Mouse (Mus musculus) frontal cortex, postnatal 36 days (tissue): ENCODE measurements at regions not wholly inside any gene's neighbourhood (a gene's known extent, or its start where the extent isn't known, plus 50 kb on each side); places are given as distances from the start of the nearest gene placed in this dataset.

Experiments
- DNase-seq, 2 experiments: peaks; one replicate each; pipeline ENCODE4 v3.0.0; 2022; ENCODE audit warnings: low spot score in 2 of 2

- DNase-seq = no peak
These were observed 169.7 kb upstream of the Serpine2 start for GRCm38 (mm10) chr1:80030635-80031034.

- DNase-seq = no peak
These were observed 169.2 kb upstream of the Serpine2 start for GRCm38 (mm10) chr1:80030224-80030623.

GRCm38 (mm10) chr1:80025863-80026616, 165.1 kb upstream of the Serpine2 start:
- DNase-seq = no peak

GRCm38 (mm10) chr1:80023518-80024095, 162.6 kb upstream of the Serpine2 start:
- no peak for DNase-seq

GRCm38 (mm10) chr1:80021866-80022265, 160.9 kb upstream of the Serpine2 start:
- DNase-seq = no peak

GRCm38 (mm10) chr1:80018391-80019065, 157.5 kb upstream of the Serpine2 start:
- DNase-seq = no peak

GRCm38 (mm10) chr1:80015474-80015873, 154.5 kb upstream of the Serpine2 start:
- DNase-seq = no peak

GRCm38 (mm10) chr1:80014586-80014985, 153.6 kb upstream of the Serpine2 start:
- DNase-seq = no peak

- DNase-seq = no peak
These were observed 149.7 kb upstream of the Serpine2 start for GRCm38 (mm10) chr1:80010724-80011123.

GRCm38 (mm10) chr1:79999081-79999480, 138.1 kb upstream of the Serpine2 start:
- DNase-seq = no peak

- DNase-seq = no peak
These were observed 136.9 kb upstream of the Serpine2 start for GRCm38 (mm10) chr1:79997911-79998310.

- DNase-seq = no peak
These were observed 136.5 kb upstream of the Serpine2 start for GRCm38 (mm10) chr1:79997456-79997855.

- DNase-seq = no peak
These were observed 123.7 kb upstream of the Serpine2 start for GRCm38 (mm10) chr1:79984721-79985120.

GRCm38 (mm10) chr1:79982678-79983280, 121.8 kb upstream of the Serpine2 start:
- DNase-seq = no peak

- no peak for DNase-seq
These were observed 118.9 kb upstream of the Serpine2 start for GRCm38 (mm10) chr1:79979863-79980262.

GRCm38 (mm10) chr1:79978156-79978555, 117.2 kb upstream of the Serpine2 start:
- no peak for DNase-seq

- peak; percentile 11 to 12 for DNase-seq
These were observed 95.1 kb upstream of the Serpine2 start for GRCm38 (mm10) chr1:79956121-79956520.

- DNase-seq = no peak
These were observed 83.3 kb upstream of the Serpine2 start for GRCm38 (mm10) chr1:79944231-79944630.

- no peak for DNase-seq
These were observed 71.5 kb upstream of the Serpine2 start for GRCm38 (mm10) chr1:79932435-79932834.

GRCm38 (mm10) chr1:79927740-79928139, 66.8 kb upstream of the Serpine2 start:
- no peak for DNase-seq

GRCm38 (mm10) chr1:79925776-79926175, 64.8 kb upstream of the Serpine2 start:
- DNase-seq = no peak

- DNase-seq = no peak
These were observed 60.9 kb upstream of the Serpine2 start for GRCm38 (mm10) chr1:79921890-79922289.
